Mouse (Mus musculus): ENCODE data around the gene Nynrin. TPM values are rescaled to one million over a fixed set of nuclear protein-coding genes. Genes with fewer than 3 reads are reported as not detected.

Nynrin gene
- polyA plus RNA-seq, 1 experiment from 2014 or later: 19.4 TPM

DNA sequence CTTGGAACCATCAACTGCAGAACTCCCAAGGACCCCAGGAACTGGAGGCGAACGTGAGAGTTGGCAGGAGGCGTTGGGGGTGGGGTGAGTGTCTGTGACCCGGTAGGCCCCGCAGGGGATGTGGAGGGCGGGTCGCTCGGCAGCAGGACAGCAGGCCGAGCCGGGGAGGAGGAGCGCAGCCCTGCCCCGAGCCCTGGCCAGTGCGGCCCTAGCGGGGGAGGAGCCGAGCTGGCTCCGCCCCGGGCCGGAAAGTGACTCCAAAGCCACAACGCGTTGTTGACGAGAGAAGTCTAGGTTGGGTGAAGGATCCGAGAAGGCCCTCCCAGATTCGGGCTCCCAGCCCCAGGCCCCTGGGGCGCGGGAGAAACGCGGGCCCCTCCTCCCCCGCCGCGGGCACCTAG, 30.9 kb downstream of the Nynrin start, which contains the start of gene Khnyn:
TSS of gene Khnyn (plus strand) at position 235 of the 401 bp plus-strand sequence.
- Histone ChIP-seq H3K27ac (ENCODE audit: low read depth) (peak within 1 kb of the TSS; percentile 97), H3K4me1 (ENCODE audit: insufficient read depth) (peaks cover 10% of the 10 kb centered on the region; the same call in 1 of the 2 replicates), H3K27me3 (ENCODE audit: insufficient read depth, low read length) (no peaks in the 10 kb centered on the region), H3K4me3 (ENCODE audit: low read depth, low read length) (peak within 1 kb of the TSS; percentile 67), H3K9me3 (ENCODE audit: low read depth, low read length) (no peaks in the 10 kb centered on the region), H3K4me2 (peak within 1 kb of the TSS; percentile 74), H3K36me3 (ENCODE audit: insufficient read depth) (peaks cover 36% of the 10 kb centered on the region), H3K9ac (peak within 1 kb of the TSS; percentile 86)
- no peak for TF ChIP-seq CTCF (IDR thresholded peaks at IDR 0.05; ENCODE audit: low read depth)
- ATAC-seq (ENCODE audit: insufficient read depth) (peak; percentile 97), DNase-seq (peak; percentile 97)
- WGBS: under 1% methylated on average over 23 of the region's 30 CpGs

DNA sequence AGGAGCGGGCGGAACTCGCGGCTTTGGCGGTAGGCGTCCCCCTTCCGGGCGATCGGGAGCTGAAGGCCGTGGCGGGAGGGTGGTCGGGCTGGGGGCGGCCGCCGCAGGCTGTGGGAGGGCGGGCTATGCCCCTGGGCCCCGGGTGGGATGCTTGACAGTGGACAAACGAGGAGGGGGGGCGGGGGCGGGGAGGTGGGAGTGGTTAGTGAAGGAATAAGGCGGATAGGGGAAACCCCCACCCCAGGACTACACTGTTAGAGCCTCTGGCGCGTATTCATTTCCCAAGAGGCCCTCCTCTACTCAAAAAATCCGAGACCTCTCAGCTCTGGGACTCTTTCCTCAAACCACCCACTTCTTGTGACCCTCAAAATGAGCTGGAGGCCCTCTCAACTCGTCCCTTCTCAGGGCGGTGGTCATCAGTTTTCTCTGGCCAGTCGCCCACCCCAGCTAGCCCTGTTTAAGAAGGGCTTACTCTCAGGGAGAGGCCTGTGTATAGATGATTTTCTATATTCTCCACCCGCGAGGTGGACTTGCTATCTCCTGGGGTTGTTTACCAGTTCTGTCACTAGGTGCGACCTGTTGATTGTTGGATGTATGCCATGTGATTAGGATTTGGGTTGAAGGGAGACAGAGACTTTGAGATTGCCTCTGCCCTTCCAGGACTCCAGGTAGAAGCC, 31.4 kb downstream of the Nynrin start:
- DNase-seq: no peak
- TF ChIP-seq CTCF (IDR thresholded peaks at IDR 0.05; ENCODE audit: low read depth): no peak

DNA sequence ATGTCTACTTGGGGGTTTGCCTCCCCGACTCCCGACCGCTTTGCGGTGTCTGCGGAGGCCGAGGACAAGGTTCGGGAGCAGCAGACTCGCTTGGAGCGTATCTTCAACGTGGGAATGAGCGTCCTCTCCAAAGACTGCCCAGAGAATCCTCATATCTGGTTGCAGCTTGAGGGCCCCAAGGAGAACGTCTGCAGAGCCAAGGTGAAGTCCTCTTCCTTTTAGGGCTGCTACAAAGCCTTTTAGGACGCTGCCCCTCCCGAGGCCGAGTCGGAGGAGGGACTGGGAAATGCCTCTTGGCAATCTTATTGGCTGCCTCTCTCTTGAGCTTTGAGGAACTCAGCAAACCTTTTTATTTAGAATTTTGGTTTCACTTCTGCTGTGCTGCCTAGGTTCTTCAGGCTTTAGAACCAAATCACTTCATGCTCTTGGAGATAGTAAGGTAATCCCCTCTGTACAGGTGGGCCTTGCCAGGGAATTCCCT, 32.0 kb downstream of the Nynrin start:
- DNase-seq (peak; percentile 77), ATAC-seq (ENCODE audit: insufficient read depth) (no peak)
- peak overlapping the region; percentile 86 for H3K9ac ChIP-seq
- 2% methylated on average over 16 of the region's 16 CpGs for WGBS
- H3K9me3 ChIP-seq (ENCODE audit: low read depth, low read length): no peaks in the 10 kb centered on the region
- H3K4me2 ChIP-seq: peak overlapping the region; percentile 74
- peaks cover 10% of the 10 kb centered on the region; the same call in 1 of the 2 replicates for H3K4me1 ChIP-seq (ENCODE audit: insufficient read depth)
- H3K27ac ChIP-seq (ENCODE audit: low read depth): peak overlapping the region; percentile 97
- H3K4me3 ChIP-seq (ENCODE audit: low read depth, low read length): peak overlapping the region; percentile 67
- TF ChIP-seq CTCF (IDR thresholded peaks at IDR 0.05; ENCODE audit: low read depth): no peak
- peaks cover 47% of the 10 kb centered on the region for H3K36me3 ChIP-seq (ENCODE audit: insufficient read depth)
- H3K27me3 ChIP-seq (ENCODE audit: insufficient read depth, low read length): no peaks in the 10 kb centered on the region

More for the DNA sequence above, 31.4 kb downstream of the Nynrin start:
- Histone ChIP-seq H3K4me1 (ENCODE audit: insufficient read depth) (peaks cover 10% of the 10 kb centered on the region; the same call in 1 of the 2 replicates), H3K27ac (ENCODE audit: low read depth) (peak overlapping the region; percentile 97), H3K36me3 (ENCODE audit: insufficient read depth) (peaks cover 42% of the 10 kb centered on the region), H3K9me3 (ENCODE audit: low read depth, low read length) (no peaks in the 10 kb centered on the region), H3K9ac (peak overlapping the region; percentile 86), H3K4me3 (ENCODE audit: low read depth, low read length) (peak overlapping the region; percentile 67), H3K4me2 (peak overlapping the region; percentile 74), H3K27me3 (ENCODE audit: insufficient read depth, low read length) (no peaks in the 10 kb centered on the region)
- WGBS: 1% methylated on average over 27 of the region's 30 CpGs
- ATAC-seq (ENCODE audit: insufficient read depth): peak; percentile 74

DNA sequence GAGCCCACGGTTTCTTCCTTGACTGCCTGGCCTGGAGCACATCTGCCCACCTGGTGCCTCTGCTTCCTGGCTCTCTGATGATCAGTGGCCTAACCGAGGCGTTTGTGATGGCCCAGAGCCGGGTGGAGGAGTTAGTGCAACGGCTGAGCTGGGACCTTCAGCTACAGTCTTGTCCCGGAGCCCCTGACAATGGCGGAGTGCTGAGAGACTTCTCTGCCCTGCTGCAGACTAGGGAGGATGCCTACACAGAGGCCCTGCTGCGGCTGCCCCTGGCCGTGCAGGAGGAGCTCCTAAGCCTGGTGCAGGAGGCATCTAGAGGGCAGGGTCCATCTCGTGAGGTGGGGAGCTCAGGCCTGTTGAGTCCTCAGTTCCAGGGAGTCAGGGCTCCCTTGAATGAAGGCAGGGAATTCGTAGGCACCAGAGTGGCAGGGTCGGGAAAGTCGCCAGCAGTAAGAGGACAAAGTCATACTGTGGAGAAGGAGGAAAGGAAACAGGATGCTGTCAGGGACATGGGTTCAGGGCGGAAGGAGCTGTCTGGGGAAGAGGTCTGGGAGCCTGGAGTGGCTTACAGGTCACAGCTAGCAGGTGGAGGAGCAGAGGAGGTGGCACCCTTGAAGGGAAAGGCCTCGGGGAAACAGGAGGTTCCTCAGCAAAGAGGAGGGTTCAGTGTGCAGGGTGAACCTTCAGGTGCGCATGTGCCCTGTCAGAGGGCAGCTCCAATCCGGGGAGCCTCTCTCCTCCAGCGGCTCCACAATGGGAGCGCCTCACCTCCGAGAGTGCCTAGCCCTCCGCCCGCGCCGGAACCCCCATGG, 33.0 kb downstream of the Nynrin start:
- Histone ChIP-seq H3K36me3 (ENCODE audit: insufficient read depth) (peaks cover 56% of the 10 kb centered on the region), H3K9me3 (ENCODE audit: low read depth, low read length) (no peaks in the 10 kb centered on the region), H3K9ac (peak overlapping the region; percentile 86; the same call in 1 of the 2 replicates), H3K4me1 (ENCODE audit: insufficient read depth) (peaks cover 10% of the 10 kb centered on the region; the same call in 1 of the 2 replicates), H3K4me2 (peak overlapping the region; percentile 74; the same call in 1 of the 2 replicates), H3K4me3 (ENCODE audit: low read depth, low read length) (peak overlapping the region; percentile 67; the same call in 1 of the 2 replicates), H3K27me3 (ENCODE audit: insufficient read depth, low read length) (no peaks in the 10 kb centered on the region), H3K27ac (ENCODE audit: low read depth) (no peak overlapping the region)
- DNase-seq (no peak), ATAC-seq (ENCODE audit: insufficient read depth) (no peak)
- no peak for TF ChIP-seq CTCF (IDR thresholded peaks at IDR 0.05; ENCODE audit: low read depth)
- WGBS: 76% methylated on average over 24 of the region's 24 CpGs

DNA sequence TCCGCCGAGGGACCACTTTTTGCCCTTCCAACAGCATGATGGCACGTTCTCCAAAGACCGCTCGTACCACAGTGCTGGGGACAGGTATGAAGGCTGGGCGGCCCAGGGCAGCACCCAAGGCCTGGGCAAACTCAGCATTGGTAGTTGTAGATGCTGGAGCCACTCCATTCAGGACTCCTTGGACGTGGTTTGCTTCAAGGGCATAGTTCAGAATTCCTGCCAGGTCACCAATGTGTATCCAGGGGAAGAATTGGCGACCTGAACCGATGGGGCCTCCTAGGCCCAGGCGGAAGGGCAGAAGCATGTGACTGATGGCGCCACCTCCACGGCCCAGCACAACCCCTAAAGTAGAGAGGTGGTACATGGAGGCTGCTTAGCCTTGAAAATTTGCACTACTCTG, 43.9 kb downstream of the Nynrin start:
- Histone ChIP-seq H3K27ac (ENCODE audit: low read depth) (no peak overlapping the region), H3K4me1 (ENCODE audit: insufficient read depth) (0 out of 2 replicates have a peak, but pooled peaks cover 7% of the 10 kb centered on the region), H3K9me3 (ENCODE audit: low read depth, low read length) (no peaks in the 10 kb centered on the region), H3K27me3 (ENCODE audit: insufficient read depth, low read length) (no peaks in the 10 kb centered on the region), H3K36me3 (ENCODE audit: insufficient read depth) (peaks cover 53% of the 10 kb centered on the region), H3K4me3 (ENCODE audit: low read depth, low read length) (no peak overlapping the region), H3K4me2 (no peak overlapping the region), H3K9ac (no peak overlapping the region)
- WGBS: 89% methylated on average over 12 of the region's 12 CpGs
- no peak for DNase-seq
- ATAC-seq (ENCODE audit: insufficient read depth): no peak
- TF ChIP-seq CTCF (IDR thresholded peaks at IDR 0.05; ENCODE audit: low read depth): no peak

DNA sequence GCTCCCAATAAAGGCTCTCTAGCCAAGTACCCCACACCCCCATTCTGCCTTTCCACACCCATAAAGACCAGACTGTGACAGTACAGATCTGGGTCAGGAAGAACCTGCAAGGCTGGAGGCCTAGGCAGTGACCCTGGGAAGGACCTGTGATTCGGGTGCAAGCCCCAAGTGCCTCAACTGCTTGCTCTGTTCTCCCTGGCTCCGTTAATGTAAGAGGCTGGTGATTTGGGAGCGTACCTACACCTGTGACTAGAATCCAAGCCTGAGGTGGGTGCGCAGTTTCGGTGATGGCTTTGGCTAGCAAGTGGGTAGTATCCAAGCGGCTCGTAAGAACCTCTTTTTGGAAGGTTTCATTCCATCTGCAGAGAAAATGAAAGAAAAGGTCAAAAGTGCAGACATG, 45.1 kb downstream of the Nynrin start:
- H3K9ac ChIP-seq: no peak overlapping the region; the same call in 1 of the 2 replicates
- peak overlapping the region; percentile 94 for H3K4me2 ChIP-seq
- H3K4me3 ChIP-seq (ENCODE audit: low read depth, low read length): peak overlapping the region; percentile 41
- no peak for ATAC-seq (ENCODE audit: insufficient read depth)
- 82% methylated on average over 7 of the region's 7 CpGs for WGBS
- no peaks in the 10 kb centered on the region for H3K9me3 ChIP-seq (ENCODE audit: low read depth, low read length)
- H3K4me1 ChIP-seq (ENCODE audit: insufficient read depth): 0 out of 2 replicates have a peak, but pooled peaks cover 7% of the 10 kb centered on the region
- DNase-seq: no peak
- H3K36me3 ChIP-seq (ENCODE audit: insufficient read depth): peaks cover 43% of the 10 kb centered on the region
- H3K27ac ChIP-seq (ENCODE audit: low read depth): no peak overlapping the region; the same call in 1 of the 2 replicates
- no peak for TF ChIP-seq CTCF (IDR thresholded peaks at IDR 0.05; ENCODE audit: low read depth)
- H3K27me3 ChIP-seq (ENCODE audit: insufficient read depth, low read length): no peaks in the 10 kb centered on the region

All from lung, embryonic 14.5 days (tissue).